In genomic region chr4:114841336-114841920, GRCm38 (mm10) we compare ENCODE assay signal across 39 mouse cellular contexts. TPM values are rescaled to one million over a fixed set of nuclear protein-coding genes. Genes with fewer than 3 reads are reported as not detected.
DNase-seq lines count a peak whose midpoint lies in the region; ATAC-seq lines count a peak whose summit lies in the region.
"Had no signal": no experiment of that assay in that cellular context is flagged by ENCODE, and none has a peak within 500 bp of the region (broad histone marks: within the 10 kb centered on the region; RNA-seq: fewer than 3 reads in every experiment).

No protein-coding gene starts in this region.

- no peak overlapping the region for H3K9ac ChIP-seq in hindbrain, embryonic 15.5 days
- H3K9ac ChIP-seq in hindbrain, embryonic 14.5 days, result no peak overlapping the region
- no peak overlapping the region for H3K9ac ChIP-seq in limb, embryonic 11.5 days (ENCODE audit: low read length)
- no peak overlapping the region for H3K9ac ChIP-seq in limb, embryonic 13.5 days
- H3K9ac ChIP-seq: embryonic facial prominence, embryonic 13.5 days; forebrain, embryonic 15.5 days; intestine, embryonic 15.5 days; liver, embryonic 14.5 days had no signal

- peaks cover 8% of the 10 kb centered on the region for H3K4me1 ChIP-seq in hindbrain, embryonic 15.5 days (replicated peaks)
- H3K4me1 ChIP-seq in hindbrain, embryonic 14.5 days (replicated peaks; ENCODE audit: control insufficient read depth, insufficient read depth, low read length), result peaks cover 10% of the 10 kb centered on the region; the same call in 1 of the 2 replicates
- H3K4me1 ChIP-seq in limb, embryonic 11.5 days (ENCODE audit: control insufficient read depth, insufficient read depth, low read length), result peaks cover 18% of the 10 kb centered on the region
- H3K4me1 ChIP-seq in limb, embryonic 10.5 days, result peaks cover 45% of the 10 kb centered on the region
- peaks cover 26% of the 10 kb centered on the region for H3K4me1 ChIP-seq in limb, embryonic 13.5 days

- H3K4me2 ChIP-seq in hindbrain, embryonic 15.5 days, result no peak overlapping the region
- no peak overlapping the region for H3K4me2 ChIP-seq in hindbrain, embryonic 14.5 days (replicated peaks)
- H3K4me2 ChIP-seq in limb, embryonic 11.5 days (ENCODE audit: low read depth, severe bottlenecking), result no peak overlapping the region
- peak overlapping the region; percentile 57; the same call in 1 of the 2 replicates for H3K4me2 ChIP-seq in limb, embryonic 13.5 days (replicated peaks)
- H3K4me2 ChIP-seq: embryonic facial prominence, embryonic 13.5 days; forebrain, embryonic 15.5 days; intestine, embryonic 15.5 days had no signal

- H3K27ac ChIP-seq in hindbrain, embryonic 15.5 days (replicated peaks), result no peak overlapping the region
- no peak overlapping the region for H3K27ac ChIP-seq in hindbrain, embryonic 14.5 days
- H3K27ac ChIP-seq in limb, embryonic 11.5 days (replicated peaks; ENCODE audit: low read depth, low read length), result no peak overlapping the region
- H3K27ac ChIP-seq in limb, embryonic 10.5 days, result no peak overlapping the region
- H3K27ac ChIP-seq in limb, embryonic 13.5 days, result no peak overlapping the region
- H3K27ac ChIP-seq: embryonic facial prominence, embryonic 13.5 days; forebrain, embryonic 10.5 days; forebrain, embryonic 15.5 days; hindbrain, embryonic 10.5 days; hindbrain, postnatal 0 days; intestine, embryonic 15.5 days; liver, embryonic 14.5 days; midbrain, embryonic 10.5 days had no signal

- intact Hi-C loops in left cerebral cortex, postnatal 14 days (cut with DNase I), result no loop called here

- no peak for DNase-seq in hindbrain, embryonic 14.5 days (ENCODE audit: low spot score)
- DNase-seq in limb, embryonic 11.5 days (ENCODE audit: low spot score), result peak; percentile 36
- no peak for DNase-seq in limb, embryonic 10.5 days (ENCODE audit: low spot score)
- DNase-seq in left cerebral cortex, postnatal 14 days (ENCODE audit: low spot score in 2 of 2), result no peak
- DNase-seq: adrenal gland, postnatal 25 days; B cell, adult 2 months; cerebellum, adult 11-12 months; cerebellum, adult 9-11 months; heart, postnatal 14 days; kidney, adult 9 months; layer of hippocampus, adult 9-11 months; liver; lung, adult 2 months; lung, postnatal 10 days; retina, postnatal 1 day; right cerebral cortex, postnatal 14 days; thymus, postnatal 4 days had no signal

- WGBS in hindbrain, embryonic 15.5 days, result 65% methylated on average over 9 of the region's 9 CpGs
- WGBS in hindbrain, embryonic 14.5 days, result 59% methylated on average over 9 of the region's 9 CpGs
- WGBS in limb, embryonic 11.5 days, result 38% methylated on average over 9 of the region's 9 CpGs
- 40% methylated on average over 9 of the region's 9 CpGs for WGBS in limb, embryonic 10.5 days
- WGBS in limb, embryonic 13.5 days, result 27% methylated on average over 9 of the region's 9 CpGs

- peak; percentile 28; the same call in 1 of the 2 replicates for ATAC-seq in hindbrain, embryonic 15.5 days (ENCODE audit: low FRiP score, low read depth)
- ATAC-seq in hindbrain, embryonic 14.5 days (ENCODE audit: low FRiP score), result no peak
- ATAC-seq in limb, embryonic 11.5 days (ENCODE audit: insufficient number of reproducible peaks, low FRiP score, low TSS enrichment, low read depth), result no peak
- ATAC-seq in limb, embryonic 13.5 days (ENCODE audit: low FRiP score, low read depth), result peak; percentile 37
- ATAC-seq: forebrain, embryonic 15.5 days; hindbrain, postnatal 0 days; intestine, embryonic 15.5 days; midbrain, embryonic 16.5 days had no signal

- peaks cover 35% of the 10 kb centered on the region for H3K27me3 ChIP-seq in hindbrain, embryonic 15.5 days
- H3K27me3 ChIP-seq in hindbrain, embryonic 14.5 days (ENCODE audit: control insufficient read depth, insufficient read depth, low read length), result peaks cover 60% of the 10 kb centered on the region
- peaks cover 23% of the 10 kb centered on the region for H3K27me3 ChIP-seq in limb, embryonic 11.5 days (ENCODE audit: control insufficient read depth, insufficient read depth, low read length)
- peaks cover 98% of the 10 kb centered on the region for H3K27me3 ChIP-seq in limb, embryonic 10.5 days (ENCODE audit: low read depth, poor library complexity, severe bottlenecking)
- peaks cover 93% of the 10 kb centered on the region for H3K27me3 ChIP-seq in limb, embryonic 13.5 days

- H3K9me3 ChIP-seq in hindbrain, embryonic 15.5 days, result no peaks in the 10 kb centered on the region
- H3K9me3 ChIP-seq in hindbrain, embryonic 14.5 days (ENCODE audit: control insufficient read depth, low read length), result no peaks in the 10 kb centered on the region
- H3K9me3 ChIP-seq in limb, embryonic 11.5 days (ENCODE audit: control insufficient read depth, low read length), result no peaks in the 10 kb centered on the region
- no peaks in the 10 kb centered on the region for H3K9me3 ChIP-seq in limb, embryonic 10.5 days (replicated peaks)
- 0 out of 2 replicates have a peak, but pooled peaks cover 2% of the 10 kb centered on the region for H3K9me3 ChIP-seq in limb, embryonic 13.5 days
- H3K9me3 ChIP-seq: embryonic facial prominence, embryonic 13.5 days; forebrain, embryonic 15.5 days; intestine, embryonic 15.5 days had no signal

- H3K36me3 ChIP-seq in hindbrain, embryonic 15.5 days, result no peaks in the 10 kb centered on the region
- no peaks in the 10 kb centered on the region for H3K36me3 ChIP-seq in hindbrain, embryonic 14.5 days (replicated peaks; ENCODE audit: control insufficient read depth, insufficient read depth)
- H3K36me3 ChIP-seq in limb, embryonic 11.5 days (ENCODE audit: control insufficient read depth, insufficient read depth, low read length), result no peaks in the 10 kb centered on the region
- no peaks in the 10 kb centered on the region for H3K36me3 ChIP-seq in limb, embryonic 10.5 days
- no peaks in the 10 kb centered on the region for H3K36me3 ChIP-seq in limb, embryonic 13.5 days
- H3K36me3 ChIP-seq: embryonic facial prominence, embryonic 13.5 days; forebrain, embryonic 10.5 days; forebrain, embryonic 15.5 days; hindbrain, embryonic 10.5 days; intestine, embryonic 15.5 days; midbrain, embryonic 10.5 days had no signal

- no peak overlapping the region for H3K4me3 ChIP-seq in hindbrain, embryonic 15.5 days
- no peak overlapping the region for H3K4me3 ChIP-seq in hindbrain, embryonic 14.5 days (replicated peaks; ENCODE audit: low read length)
- no peak overlapping the region for H3K4me3 ChIP-seq in limb, embryonic 11.5 days (ENCODE audit: low read depth, low read length)
- no peak overlapping the region for H3K4me3 ChIP-seq in limb, embryonic 10.5 days
- no peak overlapping the region for H3K4me3 ChIP-seq in limb, embryonic 13.5 days
- H3K4me3 ChIP-seq: embryonic facial prominence, embryonic 13.5 days; forebrain, embryonic 15.5 days; hindbrain, embryonic 10.5 days; intestine, embryonic 15.5 days; midbrain, embryonic 10.5 days; myocyte had no signal

RNA-seq across cellular contexts. Expression of gene Gm12830, which starts 19.9 kb away (rescaled TPM):
- not detected in 2 replicates for polyA plus RNA-seq in hindbrain, embryonic 15.5 days (2015; fragmentation: Nextera tagmentation; extraction: Ambion mirVana)
- polyA plus RNA-seq in hindbrain, embryonic 14.5 days (2014; fragmentation: Nextera tagmentation; extraction: Ambion mirVana), result not detected in 2 replicates
- not detected in 2 replicates for polyA plus RNA-seq in limb, embryonic 11.5 days (2014; fragmentation: Nextera tagmentation; extraction: Ambion mirVana)
- polyA plus RNA-seq in limb, embryonic 10.5 days (2016; fragmentation: Nextera tagmentation; extraction: Ambion mirVana), result not detected in 2 replicates
- polyA plus RNA-seq in limb, embryonic 13.5 days (2015; fragmentation: Nextera tagmentation; extraction: Ambion mirVana), result not detected in 2 replicates
- not detected for total RNA-seq in left cerebral cortex, postnatal 14 days (2021)
- total RNA-seq: adrenal gland, adult 18-20 months; adrenal gland, postnatal 25 days; gastrocnemius, adult 8-10 months; gastrocnemius, postnatal 4 days; heart, postnatal 14 days; hindbrain, postnatal 0 days; left cerebral cortex, postnatal 10 days had no signal
- polyA plus RNA-seq: embryonic facial prominence, embryonic 13.5 days; forebrain, embryonic 10.5 days; forebrain, embryonic 15.5 days; heart, embryonic 14.5 days; hindbrain, embryonic 10.5 days; hindbrain, postnatal 0 days; intestine, embryonic 15.5 days; liver, embryonic 14.5 days; lung, adult 2 months; midbrain, embryonic 10.5 days; midbrain, embryonic 16.5 days; myocyte; neural tube, embryonic 14.5 days; small intestine, adult 2 months; stomach, embryonic 14.5 days; testis, adult 2 months; thymus, postnatal 0 days had no signal

Comparison
In these comparisons a context has a peak if more than half of its experiments do, and no peak if none do; other contexts are left out.
1. ATAC-seq: peak in hindbrain, embryonic 15.5 days (single experiment) and limb, embryonic 13.5 days (single experiment); none in hindbrain, embryonic 14.5 days (single experiment) and limb, embryonic 11.5 days (single experiment).